Mouse (Mus musculus) limb, embryonic 15.5 days (tissue): ENCODE data around the gene Fam131a. TPM values are rescaled to one million over a fixed set of nuclear protein-coding genes. Genes with fewer than 3 reads are reported as not detected.

ENCODE experiments used
- ATAC-seq: fragments of 200-750 bp; cut with Nextera tagmentation; 2 replicates; pipeline ENCODE4 v1.8.0; 2017; ENCODE audit warnings: low read depth, moderate TSS enrichment; ENCODE audit not compliant: insufficient number of reproducible peaks, low FRiP score, low TSS enrichment
- H3K27ac ChIP-seq: fragments of 300-500 bp; sonication (generic); 2 replicates; pipeline ENCODE4 v1.5.1; 2015; ENCODE audit warnings: moderate library complexity, mild to moderate bottlenecking, inconsistent platforms
- H3K27me3 ChIP-seq: fragments of 300-500 bp; sonication (generic); 2 replicates; pipeline ENCODE4 v1.6.1; 2015; ENCODE audit warnings: inconsistent platforms
- H3K36me3 ChIP-seq: fragments of 300-500 bp; sonication (generic); 2 replicates; pipeline ENCODE4 v1.6.1; 2015; ENCODE audit warnings: inconsistent platforms
- H3K4me1 ChIP-seq: fragments of 300-500 bp; sonication (generic); 2 replicates; pipeline ENCODE4 v1.6.1; 2015; ENCODE audit warnings: inconsistent platforms
- H3K4me2 ChIP-seq: fragments of 300-500 bp; sonication (generic); 2 replicates; pipeline ENCODE4 v1.6.1; 2015; ENCODE audit warnings: mild to moderate bottlenecking, inconsistent platforms
- H3K4me3 ChIP-seq: fragments of 300-500 bp; sonication (generic); 2 replicates; pipeline ENCODE4 v1.5.1; 2015; ENCODE audit warnings: mild to moderate bottlenecking, inconsistent platforms
- H3K9ac ChIP-seq: fragments of 300-500 bp; sonication (generic); 2 replicates; pipeline ENCODE4 v1.6.1; 2015; ENCODE audit warnings: inconsistent platforms
- H3K9me3 ChIP-seq: fragments of 300-500 bp; sonication (generic); 2 replicates; pipeline ENCODE4 v1.6.1; 2016; ENCODE audit warnings: inconsistent platforms
- WGBS: fragments of 180-500 bp; shearing (Covaris S2); methylation state at CpG from one replicate; pipeline ENCODE4 v1.1.7; 2015; 5-methylcytosine and 5-hydroxymethylcytosine counted together
- polyA plus RNA-seq: library from polyadenylated mRNA; unstranded; fragments of >200 nt; fragmentation: Nextera tagmentation; extraction: Ambion mirVana; gene quantifications from 2 replicates; pipeline ENCODE4 v1.2.1, GENCODE M21; 2015

The Fam131a gene
- polyA plus RNA-seq, 1 experiment from 2014 or later, result 12.8 TPM

GRCm38 (mm10) chr16:20735651-20736050 is 42.6 kb downstream of the Fam131a start:
- peaks cover 7% of the 10 kb centered on the region; the same call in 1 of the 2 replicates for H3K36me3 ChIP-seq
- no peak overlapping the region for H3K4me2 ChIP-seq
- H3K27me3 ChIP-seq, result peaks cover 33% of the 10 kb centered on the region
- no peaks in the 10 kb centered on the region for H3K9me3 ChIP-seq
- 71% methylated on average over 5 of the region's 5 CpGs for WGBS
- no peak overlapping the region for H3K27ac ChIP-seq
- no peak overlapping the region for H3K4me3 ChIP-seq
- H3K4me1 ChIP-seq, result peaks cover 25% of the 10 kb centered on the region
- H3K9ac ChIP-seq, result no peak overlapping the region
- no peak for ATAC-seq

- Histone ChIP-seq H3K4me3 (no peak overlapping the region), H3K27ac (no peak overlapping the region), H3K27me3 (peaks cover 33% of the 10 kb centered on the region), H3K4me2 (no peak overlapping the region), H3K36me3 (peaks cover 9% of the 10 kb centered on the region), H3K9ac (no peak overlapping the region), H3K4me1 (peaks cover 25% of the 10 kb centered on the region), H3K9me3 (no peaks in the 10 kb centered on the region)
- WGBS, result 88% methylated on average over 7 of the region's 7 CpGs
- no peak for ATAC-seq
These were observed 43.1 kb downstream of the Fam131a start for GRCm38 (mm10) chr16:20736168-20736567.

GRCm38 (mm10) chr16:20736823-20737222 is 43.8 kb downstream of the Fam131a start:
- Histone ChIP-seq H3K4me2 (no peak overlapping the region), H3K27me3 (peaks cover 33% of the 10 kb centered on the region), H3K27ac (no peak overlapping the region), H3K4me1 (peaks cover 24% of the 10 kb centered on the region), H3K9ac (no peak overlapping the region), H3K36me3 (peaks cover 14% of the 10 kb centered on the region), H3K9me3 (no peaks in the 10 kb centered on the region), H3K4me3 (no peak overlapping the region)
- ATAC-seq, result no peak
- WGBS, result 83% methylated on average over 5 of the region's 5 CpGs

- 95% methylated on average over 9 of the region's 9 CpGs for WGBS
- H3K36me3 ChIP-seq, result peaks cover 17% of the 10 kb centered on the region
- no peaks in the 10 kb centered on the region for H3K9me3 ChIP-seq
- H3K27me3 ChIP-seq, result peaks cover 20% of the 10 kb centered on the region
- H3K27ac ChIP-seq, result no peak overlapping the region
- no peak overlapping the region for H3K4me3 ChIP-seq
- H3K4me2 ChIP-seq, result no peak overlapping the region
- no peaks in the 10 kb centered on the region for H3K4me1 ChIP-seq
- ATAC-seq, result no peak
- H3K9ac ChIP-seq, result no peak overlapping the region
These were observed 46.8 kb downstream of the Fam131a start for GRCm38 (mm10) chr16:20739845-20740244.

GRCm38 (mm10) chr16:20746641-20747040 is 53.6 kb downstream of the Fam131a start:
- H3K9ac ChIP-seq, result no peak overlapping the region
- ATAC-seq, result 0 out of 2 replicates have a peak, but pooled peaks have one; percentile 42
- 50% methylated on average over 6 of the region's 6 CpGs for WGBS
- H3K27ac ChIP-seq, result no peak overlapping the region
- no peaks in the 10 kb centered on the region for H3K9me3 ChIP-seq
- H3K4me3 ChIP-seq, result no peak overlapping the region
- H3K27me3 ChIP-seq, result no peaks in the 10 kb centered on the region
- no peak overlapping the region for H3K4me2 ChIP-seq
- peaks cover 6% of the 10 kb centered on the region; the same call in 1 of the 2 replicates for H3K4me1 ChIP-seq
- H3K36me3 ChIP-seq, result 0 out of 2 replicates have a peak, but pooled peaks cover 4% of the 10 kb centered on the region

- Histone ChIP-seq H3K27me3 (no peaks in the 10 kb centered on the region), H3K4me2 (no peak overlapping the region), H3K27ac (no peak overlapping the region), H3K36me3 (no peaks in the 10 kb centered on the region), H3K4me1 (peaks cover 6% of the 10 kb centered on the region; the same call in 1 of the 2 replicates), H3K4me3 (no peak overlapping the region), H3K9me3 (no peaks in the 10 kb centered on the region), H3K9ac (no peak overlapping the region)
- WGBS, result 28% methylated on average over 8 of the region's 8 CpGs
- no peak for ATAC-seq
These were observed 57.5 kb downstream of the Fam131a start for GRCm38 (mm10) chr16:20750518-20750917.

Other genes starting within 250 kb of the Fam131a start
- gene Eif2b5, start 194.4 kb upstream of the Fam131a start, polyA plus RNA-seq, result 88.4 and 93.5 TPM in 2 replicates
- gene Dvl3, start 176.3 kb upstream of the Fam131a start, polyA plus RNA-seq, result 20.9 and 22.0 TPM in 2 replicates
- 572 and 581 TPM in 2 replicates for gene Ap2m1, start 157.8 kb upstream of the Fam131a start, polyA plus RNA-seq
- gene Abcf3, start 144.7 kb upstream of the Fam131a start, polyA plus RNA-seq, result 60.0 and 60.3 TPM in 2 replicates
- gene Vwa5b2, start 103.8 kb upstream of the Fam131a start, polyA plus RNA-seq, result 0.55 and 0.60 TPM in 2 replicates
- gene Eef1akmt4, start 81.6 kb upstream of the Fam131a start, polyA plus RNA-seq, result 29.6 and 29.7 TPM in 2 replicates
- gene Gm49333, start 81.6 kb upstream of the Fam131a start, polyA plus RNA-seq, result not detected in 2 replicates
- gene Alg3, start 81.5 kb upstream of the Fam131a start, polyA plus RNA-seq, result 33.6 and 38.4 TPM in 2 replicates
- gene Camk2n2, start 72.0 kb upstream of the Fam131a start, polyA plus RNA-seq, result 1.1 and 1.2 TPM in 2 replicates
- 5.3 and 6.3 TPM in 2 replicates for gene Ece2, start 63.4 kb upstream of the Fam131a start, polyA plus RNA-seq
- gene Psmd2, start 41.6 kb upstream of the Fam131a start, polyA plus RNA-seq, result 292 and 314 TPM in 2 replicates
- gene Eif4g1, start 24.9 kb upstream of the Fam131a start, polyA plus RNA-seq, result 161 and 175 TPM in 2 replicates
- gene Polr2h, start 24.4 kb downstream of the Fam131a start, polyA plus RNA-seq, result 87.1 and 89.8 TPM in 2 replicates
- 12.7 and 13.8 TPM in 2 replicates for gene Clcn2, start 24.5 kb downstream of the Fam131a start, polyA plus RNA-seq
- 12.2 and 12.8 TPM in 2 replicates for gene Chrd, start 39.9 kb downstream of the Fam131a start, polyA plus RNA-seq
- gene Thpo, start 41.3 kb downstream of the Fam131a start, polyA plus RNA-seq, result 0.66 and 0.83 TPM in 2 replicates